Mouse (Mus musculus) layer of hippocampus, postnatal 10 days (tissue): ENCODE measurements at regions not wholly inside any gene's neighbourhood (a gene's known extent, or its start where the extent isn't known, plus 50 kb on each side); places are given as distances from the start of the nearest gene placed in this dataset.

Experiments used
- DNase-seq, 2 experiments: peaks; one replicate each; pipeline ENCODE4 v3.0.0; 2021; ENCODE audit warnings: low spot score in 2 of 2

DNA sequence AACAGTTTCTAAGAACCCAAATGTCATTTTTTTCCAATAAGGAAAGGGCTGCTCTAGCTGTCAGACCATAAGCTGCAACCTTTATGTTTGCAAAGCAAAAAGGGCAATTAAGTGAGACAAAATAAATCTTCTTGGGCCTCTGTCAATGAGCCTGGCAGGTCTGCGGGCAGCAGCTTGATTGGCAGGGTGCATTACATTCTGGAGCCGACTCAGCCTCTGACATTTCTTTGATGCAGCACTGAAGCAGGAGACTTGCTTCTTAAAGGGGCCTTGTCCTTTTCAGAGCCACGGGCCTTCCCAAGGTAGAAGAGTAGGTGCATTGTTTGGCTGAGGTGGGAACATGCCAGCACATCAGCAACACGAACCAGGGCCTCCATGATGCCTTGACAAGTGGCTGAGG lies 190.2 kb upstream of the Kdm8 start:
- DNase-seq = no peak

GRCm38 (mm10) chr7:125259016-125259415 lies 185.5 kb upstream of the Kdm8 start:
- no peak for DNase-seq

DNA sequence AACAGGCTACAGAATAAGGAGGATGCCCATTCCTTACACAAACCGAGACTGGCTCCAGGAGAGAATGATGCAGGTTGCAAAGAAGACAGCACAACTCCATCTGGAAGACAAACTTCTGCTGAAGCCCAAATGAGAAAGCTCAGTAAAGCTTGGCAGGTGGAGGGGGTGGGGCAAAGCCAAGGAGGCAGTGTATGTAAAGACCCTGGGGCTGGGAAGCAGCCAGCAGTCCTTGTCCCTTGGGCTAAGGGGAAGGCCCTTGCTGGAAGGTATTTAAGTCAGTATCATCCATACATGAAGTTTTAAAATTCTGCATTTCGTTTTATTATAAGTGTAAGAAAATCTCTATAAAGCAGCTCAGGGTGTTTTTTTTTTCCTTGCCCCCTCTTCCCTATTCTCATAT lies 182.3 kb upstream of the Kdm8 start:
- DNase-seq = no peak

GRCm38 (mm10) chr7:125262672-125263365 lies 181.7 kb upstream of the Kdm8 start:
- DNase-seq = peak; percentile 27 to 36

GRCm38 (mm10) chr7:125263756-125264155 lies 180.7 kb upstream of the Kdm8 start:
- DNase-seq = no peak

GRCm38 (mm10) chr7:125270711-125271110 lies 173.8 kb upstream of the Kdm8 start:
- DNase-seq = no peak

DNA sequence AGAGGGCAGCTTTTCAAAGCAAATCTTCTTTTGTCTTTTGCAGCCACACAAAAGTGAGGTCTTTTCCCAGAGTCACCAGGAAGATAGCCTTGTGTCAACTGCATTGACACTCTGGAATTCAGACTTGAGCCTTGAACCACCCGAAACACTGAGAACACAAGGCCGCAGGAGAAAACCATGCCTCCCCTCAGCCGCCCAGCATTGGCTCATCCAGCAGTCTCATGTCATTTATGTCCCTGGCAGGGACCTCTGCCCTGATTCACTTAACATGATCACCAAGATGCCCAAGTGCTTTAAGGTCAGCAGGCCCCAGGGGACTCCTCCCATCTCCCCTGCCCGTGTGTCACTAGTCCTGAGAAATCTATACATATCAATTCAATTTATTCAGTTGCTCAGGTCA lies 173.1 kb upstream of the Kdm8 start:
- no peak for DNase-seq

DNA sequence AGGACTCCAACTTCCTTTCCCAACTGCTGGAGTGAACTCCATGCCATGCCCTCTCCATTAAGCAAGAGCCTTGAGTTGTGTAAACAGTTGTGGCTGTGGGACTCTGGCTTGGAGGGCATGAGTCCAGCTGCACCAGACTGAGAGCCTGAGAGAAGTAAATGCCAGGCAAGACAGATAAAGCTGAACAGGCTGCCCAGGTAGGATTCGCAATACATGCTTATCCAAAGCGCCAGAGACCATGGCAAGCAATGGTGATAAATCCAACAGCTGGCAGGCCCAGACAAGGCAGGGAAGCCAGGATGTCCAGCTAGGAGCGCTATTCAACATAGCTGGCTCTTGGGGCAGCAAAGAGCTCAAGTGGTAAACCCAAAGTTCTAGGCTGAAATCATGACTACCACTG lies 163.1 kb upstream of the Kdm8 start:
- no peak for DNase-seq

- no peak for DNase-seq
These were observed 149.2 kb upstream of the Kdm8 start for GRCm38 (mm10) chr7:125295226-125295625.

DNA sequence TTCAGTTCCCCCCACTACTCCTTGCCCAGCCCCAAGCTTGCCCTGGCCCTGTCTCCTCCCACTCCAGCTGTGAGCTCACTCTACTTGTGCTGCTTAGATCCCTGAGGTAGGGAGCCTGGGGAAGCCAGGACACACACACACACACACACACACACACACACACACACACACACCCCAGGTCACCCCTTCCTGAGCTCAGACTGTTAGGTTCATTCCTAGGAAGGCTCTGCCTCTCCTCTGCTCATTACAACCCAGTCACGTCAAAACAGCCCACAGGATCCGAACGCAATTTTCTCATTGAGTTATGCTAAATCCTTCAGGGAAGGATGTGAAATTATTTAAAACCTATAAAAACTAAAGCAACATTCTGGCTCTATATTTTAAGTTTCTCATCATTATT lies 136.0 kb upstream of the Kdm8 start:
- DNase-seq = no peak

DNA sequence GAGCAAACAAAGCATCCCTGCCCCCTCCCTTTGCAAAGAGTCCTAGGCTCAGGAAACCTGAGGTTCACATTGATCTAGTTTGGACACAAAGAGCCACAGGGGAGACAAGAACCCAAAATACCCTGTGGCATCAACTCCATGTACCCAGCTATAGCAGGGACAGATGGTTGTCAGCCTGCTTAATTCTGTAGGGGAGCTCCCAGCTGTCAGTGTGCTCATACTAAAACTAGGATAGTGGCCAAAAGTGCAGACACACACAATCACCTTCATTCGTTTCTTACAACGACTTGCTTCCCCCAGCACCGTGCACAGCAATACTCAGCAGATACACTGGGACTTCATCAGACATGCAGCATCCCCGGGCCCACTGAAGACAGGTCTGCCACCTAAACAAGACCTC lies 133.5 kb upstream of the Kdm8 start:
- DNase-seq = peak in 1 of 2 experiments; percentile 20

GRCm38 (mm10) chr7:125313604-125314003 lies 130.9 kb upstream of the Kdm8 start:
- no peak for DNase-seq

GRCm38 (mm10) chr7:125334769-125335168 lies 109.7 kb upstream of the Kdm8 start:
- DNase-seq = no peak

- DNase-seq = peak; percentile 54 to 57
These were observed 108.8 kb upstream of the Kdm8 start for GRCm38 (mm10) chr7:125335586-125336165.

- no peak for DNase-seq
These were observed 107.7 kb upstream of the Kdm8 start for GRCm38 (mm10) chr7:125336826-125337225.

- no peak for DNase-seq
These were observed 106.2 kb upstream of the Kdm8 start for GRCm38 (mm10) chr7:125338177-125338751.

DNA sequence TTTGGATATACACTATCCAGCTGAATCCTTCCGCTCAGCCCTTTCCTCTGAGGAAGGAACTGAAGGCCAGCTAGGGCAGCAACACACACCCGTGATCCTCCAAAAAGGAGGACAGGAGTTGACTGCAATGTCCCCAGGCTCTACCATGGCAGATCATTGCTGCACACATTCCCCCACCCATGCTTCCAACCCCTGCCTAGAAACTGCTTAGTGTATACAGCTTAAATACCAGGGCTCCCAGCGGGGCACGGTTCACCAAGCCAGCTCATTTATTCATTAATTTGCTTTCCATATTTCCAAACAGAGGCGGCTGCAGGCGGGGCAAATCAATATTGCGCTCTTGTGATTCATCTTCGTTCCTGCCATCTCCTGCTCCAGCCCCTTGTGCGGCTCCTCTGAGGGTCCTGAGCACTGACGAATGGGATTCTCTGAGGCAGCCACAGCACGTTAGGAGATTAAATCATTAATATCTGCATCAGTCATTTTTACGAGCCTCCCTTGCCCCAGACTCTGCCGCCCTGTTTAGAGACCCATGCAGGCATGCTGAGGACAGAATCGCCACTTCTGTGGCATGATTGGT lies 104.1 kb upstream of the Kdm8 start:
- DNase-seq = no peak

DNA sequence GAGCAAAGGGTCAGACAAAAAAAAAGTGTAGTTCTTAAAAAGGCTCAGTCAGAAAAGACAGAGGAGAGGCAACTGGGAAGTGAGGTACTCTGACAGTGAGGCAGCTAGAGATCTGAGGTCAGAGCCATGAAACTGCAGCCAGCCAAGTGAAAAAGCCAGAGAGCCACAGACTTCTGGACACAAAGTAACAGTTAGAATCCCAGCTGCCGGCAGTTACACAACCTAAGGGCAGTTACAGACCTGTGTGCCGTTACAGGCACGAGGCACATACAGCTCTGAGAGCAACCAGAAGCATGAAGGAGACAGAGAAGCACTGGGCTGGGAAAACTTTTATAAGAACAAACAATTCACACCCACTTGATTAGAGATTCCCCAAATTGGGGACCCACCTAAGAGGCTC lies 94.9 kb upstream of the Kdm8 start:
- no peak for DNase-seq

DNA sequence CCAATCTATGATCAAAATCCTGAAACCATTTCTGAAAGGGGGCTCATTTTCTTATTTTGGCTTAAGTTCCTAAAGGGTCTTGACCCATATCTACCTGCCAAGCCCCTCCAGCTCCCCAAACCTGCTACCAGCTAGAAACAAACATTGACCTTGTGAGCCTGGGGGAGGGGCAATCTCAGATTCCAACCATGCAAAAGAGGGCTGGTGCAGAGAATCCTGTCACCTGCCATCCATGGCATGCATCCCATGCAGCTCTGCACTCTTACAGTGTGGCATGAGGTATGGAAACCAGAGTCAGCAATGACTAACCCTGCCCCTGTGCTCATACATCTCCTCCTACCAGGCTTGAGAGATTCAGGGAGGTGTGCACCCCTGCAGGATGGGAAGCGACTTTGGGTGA lies 90.3 kb upstream of the Kdm8 start:
- no peak for DNase-seq

DNA sequence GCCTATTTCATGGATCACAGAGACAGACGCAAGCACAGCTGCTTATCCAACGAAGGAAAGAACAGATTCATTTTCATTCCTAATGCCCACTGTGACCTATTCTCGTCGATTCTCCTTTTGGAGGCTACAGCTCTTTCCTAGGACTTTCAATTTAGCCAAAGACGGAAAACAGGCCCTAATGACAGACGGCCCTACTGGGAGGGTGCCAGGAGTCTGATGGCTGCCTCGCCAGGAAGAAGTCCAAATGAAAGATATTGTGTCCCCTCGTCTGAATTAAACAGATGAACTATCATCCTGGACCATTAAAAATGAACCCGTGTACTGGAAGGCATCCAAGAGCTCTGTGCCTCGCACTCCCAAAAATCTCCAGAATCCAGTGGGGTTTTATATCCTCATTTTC lies 89.5 kb upstream of the Kdm8 start:
- no peak for DNase-seq

DNA sequence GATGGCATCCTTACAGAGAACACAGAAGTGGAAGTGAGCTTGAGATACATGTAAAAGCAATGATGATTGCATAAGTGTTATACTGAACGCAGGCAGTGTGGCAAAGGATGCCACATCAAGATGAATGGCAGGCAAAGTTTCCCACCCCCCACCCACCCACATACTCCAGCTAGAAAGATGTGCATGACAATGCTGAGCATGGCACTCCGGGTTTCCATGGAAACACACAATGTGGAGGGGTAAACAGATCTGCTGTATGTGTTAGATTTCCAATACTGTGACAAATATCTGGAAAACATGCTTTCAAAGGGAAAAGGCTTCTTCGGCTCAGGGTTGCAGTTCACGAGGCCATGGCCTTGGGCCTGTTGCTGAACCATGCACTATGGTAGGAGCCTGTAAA lies 86.5 kb upstream of the Kdm8 start:
- DNase-seq = no peak

DNA sequence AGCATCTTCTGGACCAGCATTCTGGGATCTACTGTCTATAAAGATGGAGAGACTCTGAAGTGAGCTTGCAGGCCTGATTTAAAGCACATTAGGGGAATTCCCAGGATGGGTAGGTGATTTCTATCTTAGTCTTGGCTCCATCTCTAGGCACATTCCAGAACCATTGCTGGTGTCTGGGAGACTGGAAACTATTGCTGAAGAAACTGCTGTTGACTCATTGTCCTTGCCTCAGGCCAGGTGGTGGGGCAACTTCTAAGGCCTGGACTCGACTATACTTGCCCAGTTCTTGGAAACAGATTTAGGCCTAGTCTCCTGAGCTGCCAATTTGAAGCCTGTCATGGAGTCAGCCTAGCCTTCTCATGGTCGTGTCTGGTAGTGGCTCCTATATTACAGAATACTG lies 61.5 kb upstream of the Kdm8 start:
- DNase-seq = no peak

- no peak for DNase-seq
These were observed 60.3 kb upstream of the Kdm8 start for GRCm38 (mm10) chr7:125384171-125384570.
